Mouse (Mus musculus): Measurements from ENCODE around the gene Sh3d21. TPM values are rescaled to one million over a fixed set of nuclear protein-coding genes. Genes with fewer than 3 reads are reported as not detected.

The Sh3d21 gene
- polyA plus RNA-seq, 1 experiment from 2014 or later, result 0.55 TPM

GRCm38 (mm10) chr4:126115411-126115810, 47.9 kb downstream of the Sh3d21 start:
- ATAC-seq, result no peak
- H3K4me1 ChIP-seq (replicated peaks), result peaks cover 27% of the 10 kb centered on the region
- WGBS, result 92% methylated on average over 9 of the region's 9 CpGs

GRCm38 (mm10) chr4:126113943-126114342, 49.3 kb downstream of the Sh3d21 start:
- 0 out of 2 replicates have a peak overlapping the region, but pooled peaks have one; percentile 36 for H3K9ac ChIP-seq (replicated peaks)
- H3K4me1 ChIP-seq (replicated peaks), result peaks cover 41% of the 10 kb centered on the region
- no peak overlapping the region for H3K27ac ChIP-seq
- peaks cover 7% of the 10 kb centered on the region for H3K36me3 ChIP-seq
- no peaks in the 10 kb centered on the region for H3K9me3 ChIP-seq
- 23% methylated on average over 6 of the region's 6 CpGs for WGBS
- H3K27me3 ChIP-seq, result no peaks in the 10 kb centered on the region
- H3K4me2 ChIP-seq (replicated peaks), result no peak overlapping the region
- ATAC-seq, result no peak
- H3K4me3 ChIP-seq (replicated peaks), result no peak overlapping the region

More at GRCm38 (mm10) chr4:126115411-126115810, 47.9 kb downstream of the Sh3d21 start:
- H3K27me3 ChIP-seq, result no peaks in the 10 kb centered on the region
- no peak overlapping the region for H3K4me3 ChIP-seq (replicated peaks)
- no peak overlapping the region for H3K4me2 ChIP-seq (replicated peaks)
- 0 out of 2 replicates have a peak overlapping the region, but pooled peaks have one; percentile 5 for H3K9ac ChIP-seq (replicated peaks)
- H3K36me3 ChIP-seq, result peaks cover 12% of the 10 kb centered on the region
- no peaks in the 10 kb centered on the region for H3K9me3 ChIP-seq
- H3K27ac ChIP-seq, result no peak overlapping the region

DNA sequence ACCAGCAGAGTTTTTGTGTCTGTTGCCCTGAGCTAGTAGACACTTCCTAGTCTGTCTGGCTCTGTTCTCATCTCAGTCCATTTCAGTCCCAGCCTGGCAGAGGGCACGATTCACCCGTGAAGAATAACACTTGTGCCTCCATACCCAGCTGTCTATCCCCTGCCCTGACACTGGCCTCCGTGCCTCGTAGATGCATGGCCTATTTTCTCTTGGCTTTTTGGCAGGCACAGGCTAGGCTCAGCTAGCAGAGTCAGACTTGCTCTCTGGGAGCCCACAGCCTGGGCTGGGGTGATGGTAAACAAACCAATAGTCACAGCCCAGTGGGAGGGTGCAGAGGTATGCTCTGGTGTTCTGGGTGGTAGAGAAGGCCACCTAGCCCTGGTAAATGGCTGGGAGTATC, 50.0 kb downstream of the Sh3d21 start:
- peaks cover 48% of the 10 kb centered on the region for H3K4me1 ChIP-seq (replicated peaks)
- H3K27ac ChIP-seq, result no peak overlapping the region
- H3K36me3 ChIP-seq, result peaks cover under 1% of the 10 kb centered on the region; the same call in 1 of the 2 replicates
- H3K9ac ChIP-seq (replicated peaks), result 0 out of 2 replicates have a peak overlapping the region, but pooled peaks have one; percentile 4
- 89% methylated on average over 4 of the region's 4 CpGs for WGBS
- no peak overlapping the region for H3K4me3 ChIP-seq (replicated peaks)
- no peaks in the 10 kb centered on the region for H3K27me3 ChIP-seq
- no peak overlapping the region for H3K4me2 ChIP-seq (replicated peaks)
- no peaks in the 10 kb centered on the region for H3K9me3 ChIP-seq
- ATAC-seq, result no peak

DNA sequence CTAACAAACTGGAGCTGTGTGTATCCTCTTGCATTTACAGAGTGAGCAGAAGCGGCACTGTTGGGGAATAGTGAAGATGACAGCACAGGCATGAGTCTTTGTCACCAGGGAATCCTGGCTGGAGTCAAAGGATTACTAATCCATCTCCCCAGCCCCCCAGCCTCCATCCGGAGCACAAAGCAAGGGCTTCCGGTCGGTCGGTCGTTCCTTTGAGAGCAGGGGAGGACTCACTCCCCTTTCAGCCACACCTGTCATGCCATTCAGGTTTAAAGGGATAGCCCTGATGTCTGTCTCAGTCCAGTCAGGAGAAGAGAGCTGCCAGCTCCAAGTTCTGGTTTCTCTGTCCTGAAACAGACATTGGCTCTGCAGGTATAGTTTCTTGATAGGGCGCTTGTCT, 52.1 kb downstream of the Sh3d21 start:
- H3K4me1 ChIP-seq (replicated peaks), result peaks cover 63% of the 10 kb centered on the region
- WGBS, result 16% methylated on average over 7 of the region's 7 CpGs

DNA sequence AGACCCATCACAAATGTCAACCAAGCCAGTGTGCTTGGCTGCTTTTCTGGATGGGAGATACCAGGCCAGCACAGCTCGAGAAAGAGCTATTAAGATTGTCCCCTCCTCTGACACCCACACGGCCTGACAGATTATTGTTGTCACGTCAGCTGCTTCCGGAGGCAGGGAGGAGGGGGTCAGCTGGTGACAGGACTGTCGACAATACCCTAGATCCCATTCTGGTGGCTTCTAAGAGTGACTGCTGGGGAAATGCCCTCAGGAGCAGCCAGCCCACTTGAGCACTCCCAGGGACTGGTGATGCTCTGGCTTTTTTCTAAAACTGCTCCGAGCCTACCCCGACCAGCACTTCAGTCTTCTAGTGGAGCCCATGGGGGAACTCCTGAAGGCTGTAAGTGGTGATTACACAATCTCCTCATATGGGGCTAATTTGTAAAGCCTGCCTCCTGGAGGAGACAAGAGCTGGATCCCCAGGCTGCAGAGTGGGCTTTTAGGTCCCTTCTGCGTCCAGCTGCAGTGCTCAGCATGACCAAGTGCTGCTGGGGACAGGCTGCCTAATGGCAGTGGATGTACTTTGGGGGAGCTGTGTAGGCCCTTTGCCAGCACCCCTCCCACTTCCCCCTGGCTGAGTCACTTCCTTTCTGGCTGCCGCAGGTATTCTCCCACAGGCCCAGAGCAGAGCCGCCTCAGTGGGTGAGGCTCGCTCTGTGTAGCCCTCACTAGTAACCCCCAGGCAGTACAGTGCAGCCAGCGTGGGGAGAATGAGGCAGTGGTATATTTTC, 52.7 kb downstream of the Sh3d21 start:
- no peaks in the 10 kb centered on the region for H3K27me3 ChIP-seq
- peak overlapping the region; percentile 81 for H3K27ac ChIP-seq
- H3K36me3 ChIP-seq, result no peaks in the 10 kb centered on the region
- peak; percentile 64 for ATAC-seq
- H3K4me3 ChIP-seq (replicated peaks), result no peak overlapping the region
- peaks cover 68% of the 10 kb centered on the region for H3K4me1 ChIP-seq (replicated peaks)
- 10% methylated on average over 12 of the region's 12 CpGs for WGBS
- peak overlapping the region; percentile 33 for H3K4me2 ChIP-seq (replicated peaks)
- no peaks in the 10 kb centered on the region for H3K9me3 ChIP-seq
- peak overlapping the region; percentile 37 for H3K9ac ChIP-seq (replicated peaks)

More for the DNA sequence above, 52.1 kb downstream of the Sh3d21 start:
- no peaks in the 10 kb centered on the region for H3K27me3 ChIP-seq
- H3K36me3 ChIP-seq, result no peaks in the 10 kb centered on the region
- H3K9ac ChIP-seq (replicated peaks), result peak overlapping the region; percentile 37
- H3K4me2 ChIP-seq (replicated peaks), result peak overlapping the region; percentile 33
- no peak for ATAC-seq
- H3K27ac ChIP-seq, result peak overlapping the region; percentile 81
- no peak overlapping the region for H3K4me3 ChIP-seq (replicated peaks)
- H3K9me3 ChIP-seq, result no peaks in the 10 kb centered on the region

DNA sequence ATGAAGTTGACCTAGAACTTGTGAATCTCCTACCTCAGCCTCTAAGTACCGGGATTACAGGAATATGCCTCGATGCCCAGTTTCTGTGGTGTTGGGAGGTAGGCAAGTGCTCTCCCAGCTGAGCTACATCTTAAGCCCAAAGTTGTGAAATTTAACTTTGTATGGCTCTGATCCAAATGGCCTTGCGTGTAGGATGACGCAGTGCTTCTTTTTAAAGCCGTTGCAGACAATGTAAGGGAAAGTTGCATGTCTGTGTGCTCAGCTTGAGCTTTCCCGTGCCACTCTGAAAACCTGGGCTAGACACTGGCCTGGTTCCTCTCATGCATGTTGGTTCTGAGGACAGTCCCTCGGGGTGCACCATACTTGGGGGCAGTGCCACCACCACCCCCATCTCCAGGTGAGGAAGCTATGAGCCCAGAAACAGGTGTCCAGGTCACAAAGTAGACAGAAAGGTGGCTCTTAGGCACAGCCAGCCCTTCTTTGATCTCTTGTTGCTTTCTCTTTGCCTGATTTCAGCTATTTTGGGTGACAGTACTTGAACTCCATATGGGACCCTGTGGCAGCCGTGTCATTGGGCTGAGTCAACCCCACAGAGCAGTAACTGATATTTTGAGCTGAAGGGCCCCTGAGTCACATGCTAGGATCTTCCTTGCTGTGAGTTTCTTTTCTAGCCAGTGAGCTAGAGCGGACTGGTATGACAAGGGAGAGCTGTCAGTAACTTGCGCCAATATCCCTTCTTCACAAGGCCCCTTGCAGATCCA, 53.5 kb downstream of the Sh3d21 start:
- no peak for ATAC-seq
- Histone ChIP-seq H3K27me3 (no peaks in the 10 kb centered on the region), H3K4me2 (replicated peaks) (0 out of 2 replicates have a peak overlapping the region, but pooled peaks have one; percentile 33), H3K4me1 (replicated peaks) (peaks cover 75% of the 10 kb centered on the region), H3K4me3 (replicated peaks) (no peak overlapping the region), H3K27ac (peak overlapping the region; percentile 81), H3K9me3 (no peaks in the 10 kb centered on the region), H3K9ac (replicated peaks) (0 out of 2 replicates have a peak overlapping the region, but pooled peaks have one; percentile 2), H3K36me3 (no peaks in the 10 kb centered on the region)
- WGBS, result 79% methylated on average over 10 of the region's 10 CpGs

GRCm38 (mm10) chr4:126108061-126108740, 55.1 kb downstream of the Sh3d21 start:
- H3K36me3 ChIP-seq, result no peaks in the 10 kb centered on the region
- H3K27ac ChIP-seq, result no peak overlapping the region
- H3K4me2 ChIP-seq (replicated peaks), result 0 out of 2 replicates have a peak overlapping the region, but pooled peaks have one; percentile 7
- peak overlapping the region; percentile 40; the same call in 1 of the 2 replicates for H3K9ac ChIP-seq (replicated peaks)
- H3K9me3 ChIP-seq, result no peaks in the 10 kb centered on the region
- H3K27me3 ChIP-seq, result no peaks in the 10 kb centered on the region
- no peak for ATAC-seq
- H3K4me1 ChIP-seq (replicated peaks), result peaks cover 74% of the 10 kb centered on the region
- no peak overlapping the region for H3K4me3 ChIP-seq (replicated peaks)
- WGBS, result 23% methylated on average over 8 of the region's 8 CpGs

GRCm38 (mm10) chr4:126105131-126105783, 58.0 kb downstream of the Sh3d21 start:
- H3K36me3 ChIP-seq, result no peaks in the 10 kb centered on the region
- H3K9ac ChIP-seq (replicated peaks), result peak overlapping the region; percentile 82
- H3K9me3 ChIP-seq, result no peaks in the 10 kb centered on the region
- H3K4me3 ChIP-seq (replicated peaks), result peak overlapping the region; percentile 81
- H3K4me1 ChIP-seq (replicated peaks), result peaks cover 70% of the 10 kb centered on the region
- WGBS, result 49% methylated on average over 7 of the region's 7 CpGs
- no peak for ATAC-seq
- peak overlapping the region; percentile 98 for H3K4me2 ChIP-seq (replicated peaks)
- no peak overlapping the region for H3K27ac ChIP-seq
- no peaks in the 10 kb centered on the region for H3K27me3 ChIP-seq

DNA sequence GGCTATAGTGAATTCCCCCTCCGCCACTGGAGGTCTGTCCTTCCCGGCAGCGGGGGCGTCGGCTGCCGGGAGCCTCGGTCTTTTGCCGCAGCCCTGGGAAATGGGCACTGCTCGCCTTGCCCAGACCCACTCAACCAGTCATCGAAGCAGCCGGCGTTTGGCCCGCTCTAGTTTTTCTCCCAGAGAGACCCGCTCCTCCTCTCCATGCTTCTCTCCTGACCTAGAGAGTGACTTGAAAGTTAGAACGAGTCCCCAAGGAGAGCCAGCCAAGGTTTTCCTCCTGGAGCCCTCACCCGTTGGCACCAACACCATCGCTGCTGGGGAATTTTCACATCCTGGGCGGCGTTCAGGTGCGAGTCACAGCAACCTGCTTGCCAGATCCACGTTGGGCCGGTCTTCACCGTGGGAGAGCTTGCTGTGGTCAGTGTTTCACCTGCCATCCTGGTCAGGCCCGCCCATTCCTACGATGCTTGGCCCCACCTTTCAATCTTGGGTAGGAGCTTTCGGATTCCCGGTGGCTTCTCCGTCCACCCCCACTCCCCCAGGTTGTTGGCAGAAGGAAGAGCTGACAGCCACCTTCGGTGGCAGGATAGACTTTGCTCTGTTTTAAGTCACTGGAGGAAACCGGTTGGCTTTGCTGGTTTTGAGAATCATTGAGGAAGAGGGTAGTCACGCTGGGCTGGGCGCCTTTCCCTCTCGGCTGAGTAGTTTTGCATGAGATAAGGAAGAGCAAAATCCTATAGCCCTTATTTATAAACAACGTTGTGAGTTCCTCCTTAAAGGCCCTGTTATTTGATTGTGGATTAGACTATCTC, 58.8 kb downstream of the Sh3d21 start:
- 2% methylated on average over 34 of the region's 34 CpGs for WGBS
- Histone ChIP-seq H3K4me3 (replicated peaks) (peak overlapping the region; percentile 81), H3K27ac (peak overlapping the region; percentile 45; the same call in 1 of the 2 replicates), H3K4me1 (replicated peaks) (peaks cover 62% of the 10 kb centered on the region), H3K4me2 (replicated peaks) (peak overlapping the region; percentile 98), H3K27me3 (no peaks in the 10 kb centered on the region), H3K36me3 (no peaks in the 10 kb centered on the region), H3K9me3 (no peaks in the 10 kb centered on the region), H3K9ac (replicated peaks) (peak overlapping the region; percentile 82)
- ATAC-seq, result peak; percentile 43

DNA sequence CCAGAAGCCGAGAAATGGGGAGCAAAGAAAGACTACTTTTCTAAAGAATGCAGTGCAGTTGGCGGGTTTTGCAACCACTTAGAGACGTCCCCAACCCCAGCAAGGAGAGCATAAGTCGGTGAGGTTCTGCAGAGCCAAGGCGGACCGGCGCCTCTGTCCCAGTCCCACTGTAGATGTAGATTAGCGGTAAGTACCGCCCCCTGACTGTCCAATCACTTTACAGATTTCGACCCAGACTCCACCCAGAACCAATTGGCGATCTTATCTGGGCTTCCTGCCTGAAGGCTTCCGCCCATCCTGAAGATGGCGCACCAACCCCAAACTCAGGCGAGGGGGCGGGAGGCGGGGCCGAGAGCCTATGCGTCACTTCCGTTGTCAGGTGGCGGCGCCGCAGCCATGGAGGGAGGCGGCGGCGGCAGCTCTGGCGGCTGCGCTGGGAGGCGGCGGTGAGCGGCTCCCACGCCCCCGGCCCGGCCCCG, 59.7 kb downstream of the Sh3d21 start, which contains the start of gene Stk40:
Gene Stk40, plus strand, starts transcription at position 368 of the 479 bp plus-strand sequence.
- under 1% methylated on average over 31 of the region's 34 CpGs for WGBS
- ATAC-seq, result peak; percentile 95
- Histone ChIP-seq H3K9ac (replicated peaks) (peak within 1 kb of the TSS; percentile 82), H3K27ac (peak within 1 kb of the TSS; percentile 82), H3K36me3 (0 out of 2 replicates have a peak, but pooled peaks cover 3% of the 10 kb centered on the region), H3K4me2 (replicated peaks) (peak within 1 kb of the TSS; percentile 98), H3K9me3 (no peaks in the 10 kb centered on the region), H3K27me3 (no peaks in the 10 kb centered on the region), H3K4me1 (replicated peaks) (peaks cover 62% of the 10 kb centered on the region), H3K4me3 (replicated peaks) (peak within 1 kb of the TSS; percentile 81)
